Mouse (Mus musculus) liver, adult 2 months (tissue): Measurements from ENCODE around the gene AI837181. TPM values are rescaled to one million over a fixed set of nuclear protein-coding genes. Genes with fewer than 3 reads are reported as not detected.
A peak's percentile ranks its signal among the peaks of the same experiment; 100 is the strongest.

Source experiments
- DNase-seq: peaks from one replicate; pipeline ENCODE4 v3.0.0-alpha.2; 2011; ENCODE audit warnings: low read depth, low spot score; ENCODE audit errors: extremely low read depth
- H3K27ac ChIP-seq: fragments of 200-500 bp; replicated peaks from 2 replicates; pipeline ENCODE4 v1.5.1; 2012; ENCODE audit warnings: low read depth, mild to moderate bottlenecking, control low read depth, inconsistent platforms, low read length; ENCODE audit not compliant: insufficient read depth
- H3K27me3 ChIP-seq: fragments of 200-500 bp; 2 replicates; pipeline ENCODE4 v1.6.1; 2012; ENCODE audit warnings: mild to moderate bottlenecking, moderate library complexity, low read length, inconsistent platforms; ENCODE audit not compliant: control insufficient read depth, insufficient read depth
- H3K36me3 ChIP-seq: fragments of 200-500 bp; 2 replicates; pipeline ENCODE4 v1.6.1; 2012; ENCODE audit warnings: low read length, inconsistent platforms; ENCODE audit not compliant: control insufficient read depth, insufficient read depth
- H3K4me1 ChIP-seq: fragments of 200-500 bp; 2 replicates; pipeline ENCODE4 v1.6.1; 2011; ENCODE audit warnings: low read length; ENCODE audit not compliant: control insufficient read depth, insufficient read depth
- H3K4me3 ChIP-seq: fragments of 200-500 bp; 2 replicates; pipeline ENCODE4 v1.5.1; 2011; ENCODE audit warnings: low read depth, mild to moderate bottlenecking, control low read depth, low read length, moderate library complexity; ENCODE audit not compliant: insufficient read depth
- H3K79me2 ChIP-seq: fragments of 200-500 bp; 2 replicates; pipeline ENCODE4 v1.6.1; 2012; ENCODE audit warnings: inconsistent platforms, mild to moderate bottlenecking, low read length, moderate library complexity; ENCODE audit not compliant: control insufficient read depth, insufficient read depth
- H3K9ac ChIP-seq: fragments of 200-500 bp; 2 replicates; pipeline ENCODE4 v1.6.1; 2012; ENCODE audit warnings: low read depth, mild to moderate bottlenecking, control low read depth, inconsistent platforms, low read length
- CTCF ChIP-seq: fragments of 200-500 bp; IDR thresholded peaks from 2 replicates; pipeline ENCODE4 v1.5.1; 2011; ENCODE audit warnings: low read depth, low read length, control low read depth
- POLR2A ChIP-seq: fragments of 200-500 bp; IDR thresholded peaks from 2 replicates; pipeline ENCODE4 v1.6.1; 2011; ENCODE audit warnings: low read length, control low read depth; ENCODE audit not compliant: insufficient read depth; ENCODE audit errors: extremely low read depth
- WGBS: fragments of 180-500 bp; shearing (Covaris S2); methylation state at CpG from one replicate; pipeline ENCODE4 v1.1.7; 2018; 5-methylcytosine and 5-hydroxymethylcytosine counted together
- polyA plus RNA-seq: library from polyadenylated mRNA; depleted of rRNA; stranded (reverse); fragments of >200 nt; gene quantifications from 2 replicates; pipeline ENCODE4 v1.2.3, GENCODE M21; 2012
- total RNA-seq: library from RNA; depleted of rRNA; stranded (reverse); fragments of >200 nt; gene quantifications from 2 replicates; pipeline ENCODE4 v1.2.3, GENCODE M21; 2014

AI837181 gene
- total and polyA plus RNA-seq, 2 experiments, result 7.8 to 36.6 TPM

DNA sequence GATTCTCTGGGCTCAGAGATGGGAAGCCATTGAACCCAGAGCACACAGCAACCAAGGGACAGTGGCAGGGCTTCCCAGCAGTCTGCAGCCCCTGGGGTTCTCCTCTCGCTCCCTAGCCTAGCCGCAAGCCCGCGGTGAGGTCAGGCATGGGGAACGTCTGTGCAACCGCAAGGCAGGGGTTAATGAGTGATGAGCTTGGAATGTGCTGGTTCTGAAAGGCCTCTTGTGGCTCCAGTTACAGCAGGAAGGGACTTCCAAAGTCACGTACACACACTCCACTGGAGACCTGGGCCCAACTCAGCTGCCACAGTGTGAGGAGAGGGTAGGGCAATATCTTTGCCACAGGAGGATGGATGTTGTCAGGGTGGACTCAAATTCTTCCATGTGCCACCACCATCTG lies 20.0 kb downstream of the AI837181 start:
- DNase-seq, result no peak
- Histone ChIP-seq H3K4me1 (peaks cover 5% of the 10 kb centered on the region), H3K27ac (no peak overlapping the region), H3K36me3 (no peaks in the 10 kb centered on the region), H3K79me2 (no peaks in the 10 kb centered on the region), H3K9ac (no peak overlapping the region), H3K4me3 (no peak overlapping the region), H3K27me3 (peaks cover 21% of the 10 kb centered on the region)
- no peak for TF ChIP-seq CTCF
- TF ChIP-seq POLR2A, result no peak
- WGBS, result 57% methylated on average over 7 of the region's 7 CpGs

GRCm38 (mm10) chr19:5445747-5446146 lies 20.8 kb downstream of the AI837181 start:
- Histone ChIP-seq H3K4me1 (peaks cover 5% of the 10 kb centered on the region), H3K4me3 (no peak overlapping the region), H3K27ac (no peak overlapping the region), H3K9ac (no peak overlapping the region), H3K36me3 (no peaks in the 10 kb centered on the region), H3K27me3 (peaks cover 16% of the 10 kb centered on the region), H3K79me2 (no peaks in the 10 kb centered on the region)
- WGBS, result 95% methylated on average over 5 of the region's 5 CpGs
- no peak for TF ChIP-seq CTCF
- no peak for TF ChIP-seq POLR2A
- DNase-seq, result no peak

DNA sequence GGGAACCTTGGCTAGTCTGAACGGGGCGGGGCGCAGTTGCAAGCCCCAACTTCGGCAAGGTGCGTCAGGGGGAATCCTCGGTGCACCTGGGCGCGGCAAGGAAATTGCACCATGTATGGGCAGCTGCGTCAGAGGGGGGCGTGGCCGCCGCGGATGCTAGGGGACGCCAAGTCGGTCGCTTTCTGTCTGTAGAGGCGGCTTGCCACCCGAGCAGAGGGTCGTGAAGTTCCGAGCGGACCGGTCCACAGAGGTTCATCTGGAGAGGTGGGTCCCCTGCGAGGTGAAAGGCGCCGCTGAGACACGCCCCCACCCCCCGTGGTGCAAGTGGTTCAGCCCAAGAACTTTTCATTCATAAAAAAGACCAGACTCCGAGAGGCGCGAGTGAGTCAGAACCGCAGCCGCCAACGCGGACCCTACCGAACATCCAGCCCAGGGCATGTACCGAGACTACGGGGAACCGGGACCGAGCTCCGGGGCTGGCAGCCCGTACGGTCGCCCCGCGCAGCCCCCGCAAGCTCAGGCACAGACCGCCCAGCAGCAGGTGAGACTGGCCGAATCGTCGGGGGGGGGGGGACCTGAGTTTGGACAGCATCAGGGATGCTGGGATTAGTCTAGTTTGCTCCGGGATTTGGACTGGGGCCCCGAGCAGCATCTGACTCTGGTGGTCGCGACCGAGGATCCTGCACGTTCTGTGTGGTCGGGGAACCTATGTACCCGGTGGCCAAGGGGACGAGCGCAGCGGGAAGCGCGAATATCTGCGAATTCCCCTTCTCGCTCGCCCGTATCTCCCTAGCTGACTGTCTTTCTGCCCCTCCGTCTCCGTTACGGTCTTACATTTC lies 22.8 kb downstream of the AI837181 start, which contains the start of gene Fosl1:
Gene Fosl1 (plus strand): TSS at position 33 of the 839 bp plus-strand sequence.
- H3K4me3 ChIP-seq, result peak within 1 kb of the TSS; percentile 65
- H3K27me3 ChIP-seq, result peaks cover 16% of the 10 kb centered on the region
- TF ChIP-seq CTCF, result no peak
- no peak for TF ChIP-seq POLR2A
- no peaks in the 10 kb centered on the region for H3K79me2 ChIP-seq
- H3K27ac ChIP-seq, result no peak within 1 kb of the TSS
- no peak within 1 kb of the TSS for H3K9ac ChIP-seq
- 2% methylated on average over 70 of the region's 70 CpGs for WGBS
- DNase-seq, result no peak
- H3K4me1 ChIP-seq, result peaks cover 5% of the 10 kb centered on the region
- H3K36me3 ChIP-seq, result no peaks in the 10 kb centered on the region

DNA sequence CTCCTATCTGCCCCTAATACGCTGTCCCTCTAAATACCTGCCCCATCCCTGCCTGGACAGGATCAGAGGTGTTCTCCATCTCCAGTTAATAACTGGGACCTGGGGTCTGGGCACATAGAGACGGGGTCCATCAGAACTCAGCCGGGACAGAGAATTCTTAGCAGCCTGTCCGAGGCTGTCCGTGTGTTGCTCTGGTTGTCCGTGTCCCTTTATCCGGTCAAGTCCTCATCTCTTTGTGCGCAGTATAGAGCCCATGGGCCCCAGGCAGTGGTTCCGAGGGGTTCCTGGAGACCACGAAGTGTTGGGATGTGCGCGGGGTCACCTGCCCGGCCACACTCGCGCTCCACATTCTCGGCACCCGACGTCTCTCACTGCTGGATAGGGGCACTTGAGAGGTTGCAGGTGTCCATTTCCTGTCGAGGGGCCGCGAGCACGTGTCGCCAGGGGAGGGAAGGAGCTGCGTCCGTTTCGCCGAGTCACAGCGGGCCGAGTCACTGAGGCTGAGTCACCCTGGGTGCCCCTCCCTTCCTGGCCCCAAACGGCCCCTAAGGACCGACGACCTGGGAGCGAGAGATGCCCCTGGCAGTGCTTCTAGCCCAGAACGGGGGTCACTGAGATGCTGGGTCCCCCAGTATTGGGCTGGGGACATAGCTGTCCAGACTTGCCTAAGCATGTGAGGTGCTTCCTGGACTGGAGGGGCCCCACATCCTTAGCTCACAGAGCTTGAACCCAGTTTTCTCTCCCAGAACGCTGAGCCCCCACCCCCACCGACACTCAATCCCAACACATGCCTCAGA lies 23.6 kb downstream of the AI837181 start:
- no peak for DNase-seq
- Histone ChIP-seq H3K79me2 (no peaks in the 10 kb centered on the region), H3K4me3 (no peak overlapping the region)

DNA sequence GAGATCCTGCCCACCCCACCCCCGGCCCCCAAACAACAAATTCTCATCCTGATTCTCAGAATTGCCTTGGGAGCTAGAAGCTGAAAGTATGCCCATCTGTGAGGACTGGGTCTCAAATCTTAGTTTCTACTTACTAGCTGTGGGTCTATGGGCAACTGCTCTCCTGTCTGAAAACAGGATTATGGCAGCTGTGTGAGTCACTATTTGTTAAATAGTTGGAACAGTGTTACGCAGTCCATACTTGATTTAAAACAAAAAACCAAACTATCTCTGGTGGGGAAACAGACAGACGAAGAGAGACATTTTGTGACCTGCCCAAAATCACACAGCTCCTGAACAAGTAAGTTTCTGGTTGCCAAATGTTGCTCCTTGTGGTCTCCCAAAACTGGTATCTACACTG lies 24.7 kb downstream of the AI837181 start:
- Histone ChIP-seq H3K9ac (no peak overlapping the region), H3K27me3 (peaks cover 16% of the 10 kb centered on the region), H3K4me1 (peaks cover 5% of the 10 kb centered on the region), H3K36me3 (no peaks in the 10 kb centered on the region), H3K27ac (no peak overlapping the region), H3K79me2 (no peaks in the 10 kb centered on the region), H3K4me3 (no peak overlapping the region)
- WGBS, result 80% methylated on average over 3 of the region's 3 CpGs
- TF ChIP-seq CTCF (no peak), POLR2A (no peak)
- no peak for DNase-seq

More for the DNA sequence above, 23.6 kb downstream of the AI837181 start:
- WGBS, result 9% methylated on average over 36 of the region's 36 CpGs
- H3K36me3 ChIP-seq, result no peaks in the 10 kb centered on the region
- H3K27me3 ChIP-seq, result peaks cover 16% of the 10 kb centered on the region
- H3K27ac ChIP-seq, result no peak overlapping the region
- peaks cover 5% of the 10 kb centered on the region for H3K4me1 ChIP-seq
- no peak overlapping the region for H3K9ac ChIP-seq
- TF ChIP-seq CTCF (no peak), POLR2A (no peak)
